Comparison of ENCODE assay signal across 8 mouse cellular contexts in genomic region chr1:118982805-118983211, GRCm38 (mm10).
DNase-seq lines count a peak whose midpoint lies in the region; ATAC-seq and TF ChIP-seq lines count a peak whose summit lies in the region.

No protein-coding gene starts in this region.

- peak; percentile 43 for ATAC-seq in embryonic facial prominence, embryonic 14.5 days (ENCODE audit: low read depth)
- ATAC-seq in intestine, postnatal 0 days: no peak

- H3K27ac ChIP-seq in embryonic facial prominence, embryonic 14.5 days (replicated peaks; ENCODE audit: low read depth, low read length): peak overlapping the region; percentile 92
- peak overlapping the region; percentile 60 for H3K27ac ChIP-seq in intestine, postnatal 0 days (ENCODE audit: low read depth, low read length)
- H3K27ac ChIP-seq in small intestine, adult 2 months (ENCODE audit: insufficient read depth, low read depth, low read length): 0 out of 2 replicates have a peak overlapping the region, but pooled peaks have one; percentile 85

- no peak for TF ChIP-seq CTCF in intestine, postnatal 0 days (IDR thresholded peaks at IDR 0.05; ENCODE audit: low read depth)
- no peak for TF ChIP-seq CTCF in small intestine, adult 2 months (IDR thresholded peaks at IDR 0.05; ENCODE audit: extremely low read depth, insufficient read length, insufficient replicate concordance, low read depth, low read length)

- DNase-seq in left cerebral cortex, postnatal 4 days: peak; percentile 44
- DNase-seq in left cerebral cortex, adult 9 months (ENCODE audit: low spot score in 2 of 2): no peak
- DNase-seq in embryonic facial prominence, embryonic 14.5 days (ENCODE audit: low spot score): peak; percentile 81
- DNase-seq in left cerebral cortex, postnatal 14 days (ENCODE audit: low spot score in 2 of 2): no peak
- no peak for DNase-seq in c-Kit-positive CD71-positive TER-119-positive erythroid progenitor cells, embryonic 14.5 days (ENCODE audit: low spot score)
- no peak for DNase-seq in cerebellum, postnatal 25 days

- intact Hi-C loops in left cerebral cortex, postnatal 4 days (cut with DNase I): no loop called here
- intact Hi-C loops in left cerebral cortex, postnatal 14 days (cut with DNase I): no loop called here

- H3K4me2 ChIP-seq in embryonic facial prominence, embryonic 14.5 days (ENCODE audit: low read depth, low read length): peak overlapping the region; percentile 46
- H3K4me2 ChIP-seq in intestine, postnatal 0 days (replicated peaks; ENCODE audit: low read depth): no peak overlapping the region

- peak overlapping the region; percentile 41 for H3K9ac ChIP-seq in embryonic facial prominence, embryonic 14.5 days (ENCODE audit: low read depth, low read length)
- no peak overlapping the region for H3K9ac ChIP-seq in intestine, postnatal 0 days (ENCODE audit: low read depth, low read length)

- 7% methylated on average over 5 of the region's 5 CpGs for WGBS in embryonic facial prominence, embryonic 14.5 days
- 19% methylated on average over 5 of the region's 5 CpGs for WGBS in intestine, postnatal 0 days
- WGBS in small intestine, adult 2 months: 38% methylated on average over 5 of the region's 5 CpGs

- no peak overlapping the region; the same call in 1 of the 2 replicates for H3K4me3 ChIP-seq in embryonic facial prominence, embryonic 14.5 days (ENCODE audit: low read depth, low read length)
- H3K4me3 ChIP-seq in intestine, postnatal 0 days (ENCODE audit: low read depth, low read length): no peak overlapping the region
- H3K4me3 ChIP-seq in small intestine, adult 2 months (ENCODE audit: low read depth, low read length): no peak overlapping the region

- H3K4me1 ChIP-seq in embryonic facial prominence, embryonic 14.5 days (ENCODE audit: control insufficient read depth, insufficient read depth, low read length): peaks cover 52% of the 10 kb centered on the region
- H3K4me1 ChIP-seq in intestine, postnatal 0 days (replicated peaks; ENCODE audit: control insufficient read depth, insufficient read depth, low read length): 0 out of 2 replicates have a peak, but pooled peaks cover 9% of the 10 kb centered on the region
- no peaks in the 10 kb centered on the region for H3K4me1 ChIP-seq in small intestine, adult 2 months (ENCODE audit: control insufficient read depth, insufficient read depth, insufficient read length, low read length)

- TF ChIP-seq POLR2A in small intestine, adult 2 months (IDR thresholded peaks at IDR 0.05; ENCODE audit: low read depth, low read length): no peak

- no peaks in the 10 kb centered on the region for H3K9me3 ChIP-seq in embryonic facial prominence, embryonic 14.5 days (ENCODE audit: control insufficient read depth, low read length)
- H3K9me3 ChIP-seq in intestine, postnatal 0 days (ENCODE audit: control insufficient read depth): no peaks in the 10 kb centered on the region

- no peaks in the 10 kb centered on the region for H3K27me3 ChIP-seq in embryonic facial prominence, embryonic 14.5 days (replicated peaks; ENCODE audit: control insufficient read depth, insufficient read depth, low read length)
- no peaks in the 10 kb centered on the region for H3K27me3 ChIP-seq in intestine, postnatal 0 days (replicated peaks; ENCODE audit: control insufficient read depth, insufficient read depth, low read length)
- H3K27me3 ChIP-seq in small intestine, adult 2 months (ENCODE audit: control insufficient read depth, insufficient read depth, low read length): no peaks in the 10 kb centered on the region

- no peaks in the 10 kb centered on the region for H3K36me3 ChIP-seq in embryonic facial prominence, embryonic 14.5 days (ENCODE audit: control insufficient read depth, insufficient read depth, low read length)
- no peaks in the 10 kb centered on the region for H3K36me3 ChIP-seq in intestine, postnatal 0 days (ENCODE audit: control insufficient read depth, insufficient read depth)
- H3K36me3 ChIP-seq in small intestine, adult 2 months (ENCODE audit: control insufficient read depth, insufficient read depth, low read length): no peaks in the 10 kb centered on the region

Comparison
In these comparisons a context has a peak if more than half of its experiments do, and no peak if none do; other contexts are left out.
1. DNase-seq: peak in left cerebral cortex, postnatal 4 days (single experiment) and embryonic facial prominence, embryonic 14.5 days (single experiment); none in left cerebral cortex, adult 9 months (0 of 2), left cerebral cortex, postnatal 14 days (0 of 2), c-Kit-positive CD71-positive TER-119-positive erythroid progenitor cells, embryonic 14.5 days (single experiment) and cerebellum, postnatal 25 days (0 of 2).
2. Peak in every context shown above with its lines, with median percentiles within 50 percentile points of each other: H3K27ac ChIP-seq.